Comparison of ENCODE assay signal across 14 mouse cellular contexts in genomic region chr11:48558053-48558452, GRCm38 (mm10).
"Had no signal": no experiment of that assay in that cellular context is flagged by ENCODE, and none has a peak within 500 bp of the region (broad histone marks: within the 10 kb centered on the region; RNA-seq: fewer than 3 reads in every experiment).

No protein-coding gene starts in this region.

- DNase-seq: gastrocnemius, postnatal 14 days; gastrocnemius, postnatal 36 days; heart, adult 11 months; heart, adult 2 months; heart, postnatal 14 days; heart, postnatal 36 days; kidney, adult 11 months; kidney, adult 2 months; kidney, adult 9 months; kidney, postnatal 14 days; kidney, postnatal 36 days; layer of hippocampus, adult 9-11 months; liver; liver, embryonic 13.5 days had no signal
